Mouse (Mus musculus) left cerebral cortex, adult 11 months (tissue): ENCODE data around the gene Gpx4.

Source experiments
- DNase-seq: peaks from one replicate; pipeline ENCODE4 v3.0.0; 2022; ENCODE audit warnings: low spot score

The Gpx4 gene

DNA sequence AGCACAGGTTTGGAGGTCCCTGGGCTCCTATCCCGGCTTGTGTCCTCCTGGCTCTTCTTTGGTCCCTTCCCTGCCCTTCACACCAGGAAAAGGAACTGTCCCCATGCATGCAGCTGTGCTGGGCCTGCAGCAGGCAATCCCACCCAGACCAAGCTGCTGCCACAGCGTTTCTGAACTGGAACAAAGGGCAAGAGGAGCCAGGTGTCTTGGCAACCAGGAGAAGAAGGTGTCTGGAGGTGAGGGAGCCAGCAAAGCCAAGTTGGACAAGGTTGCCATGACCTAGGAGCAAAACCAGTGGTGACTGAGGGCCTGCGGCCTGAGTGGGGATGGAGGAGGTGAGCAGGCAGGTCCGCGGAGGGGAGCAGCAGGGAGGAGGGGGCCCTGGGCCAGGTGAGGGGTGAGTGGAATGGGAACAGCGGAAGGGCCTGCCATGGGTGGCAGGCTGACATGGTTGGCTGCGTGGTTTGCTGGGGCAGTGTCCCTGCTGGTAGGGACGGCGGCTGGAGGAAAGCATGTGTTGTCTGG is at the start of gene Gpx4:
Gene Gpx4, plus strand, starts transcription at position 126 of the 525 bp plus-strand sequence.
- no peak for DNase-seq

GRCm38 (mm10) chr10:79997819-79998218 is 49.1 kb upstream of the Gpx4 start:
- no peak for DNase-seq

- DNase-seq = no peak
These were observed 45.0 kb upstream of the Gpx4 start for GRCm38 (mm10) chr10:80001945-80002344.

DNA sequence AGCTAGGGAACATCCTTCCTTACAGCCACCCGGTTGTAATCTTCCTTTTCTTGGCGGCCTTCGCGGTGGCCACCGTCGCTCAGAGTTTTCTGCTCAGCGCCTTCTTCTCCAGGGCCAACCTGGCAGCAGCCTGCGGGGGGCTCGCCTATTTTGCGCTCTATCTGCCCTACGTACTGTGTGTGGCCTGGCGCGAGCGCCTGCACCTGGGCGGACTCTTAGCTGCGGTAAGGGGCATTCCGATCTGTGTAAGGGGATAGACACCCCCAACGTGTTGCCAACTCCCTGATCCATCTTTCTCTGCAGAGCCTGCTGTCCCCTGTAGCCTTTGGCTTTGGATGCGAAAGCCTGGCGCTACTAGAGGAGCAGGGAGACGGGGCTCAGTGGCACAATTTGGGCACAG is 44.1 kb upstream of the Gpx4 start:
- no peak for DNase-seq

- no peak for DNase-seq
These were observed 43.4 kb upstream of the Gpx4 start for GRCm38 (mm10) chr10:80003374-80004232.

DNA sequence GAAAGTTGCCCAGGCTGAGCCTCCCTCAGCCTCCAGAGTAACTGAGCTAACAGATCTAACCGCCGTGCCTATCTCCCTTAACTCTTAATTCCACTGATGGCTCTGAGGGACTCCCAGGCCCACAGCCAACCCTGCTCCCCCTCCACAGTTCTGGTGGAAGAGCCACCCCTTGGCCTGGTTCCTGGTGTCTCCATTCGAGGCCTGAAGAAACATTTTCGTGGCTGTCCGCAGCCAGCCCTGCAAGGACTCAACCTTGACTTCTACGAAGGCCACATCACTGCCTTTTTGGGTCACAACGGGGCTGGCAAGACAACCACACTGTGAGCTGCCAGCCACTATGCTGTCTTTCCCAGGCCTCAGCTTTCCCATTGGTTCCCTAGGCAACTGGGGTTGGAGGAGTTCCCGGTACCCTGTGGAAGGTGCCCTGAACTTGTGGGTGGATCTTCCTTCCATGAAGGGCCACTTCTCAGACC is 42.7 kb upstream of the Gpx4 start:
- no peak for DNase-seq

DNA sequence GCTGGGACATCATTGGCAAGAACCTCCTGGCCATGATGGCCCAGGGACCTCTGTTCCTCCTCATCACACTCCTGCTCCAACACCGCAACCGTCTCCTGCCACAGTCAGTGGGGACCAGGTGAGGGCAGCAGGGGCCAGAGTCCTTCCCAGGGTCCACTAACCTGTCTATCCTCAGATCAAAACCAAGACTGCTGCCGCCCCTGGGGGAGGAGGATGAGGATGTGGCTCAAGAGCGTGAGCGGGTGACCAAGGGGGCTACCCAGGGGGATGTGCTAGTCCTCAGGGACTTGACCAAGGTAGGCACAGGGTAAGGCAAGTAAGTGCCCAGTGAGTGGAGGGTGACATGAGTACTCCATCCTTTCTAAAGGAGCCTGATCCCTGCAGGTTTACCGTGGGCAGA is 35.2 kb upstream of the Gpx4 start:
- no peak for DNase-seq

DNA sequence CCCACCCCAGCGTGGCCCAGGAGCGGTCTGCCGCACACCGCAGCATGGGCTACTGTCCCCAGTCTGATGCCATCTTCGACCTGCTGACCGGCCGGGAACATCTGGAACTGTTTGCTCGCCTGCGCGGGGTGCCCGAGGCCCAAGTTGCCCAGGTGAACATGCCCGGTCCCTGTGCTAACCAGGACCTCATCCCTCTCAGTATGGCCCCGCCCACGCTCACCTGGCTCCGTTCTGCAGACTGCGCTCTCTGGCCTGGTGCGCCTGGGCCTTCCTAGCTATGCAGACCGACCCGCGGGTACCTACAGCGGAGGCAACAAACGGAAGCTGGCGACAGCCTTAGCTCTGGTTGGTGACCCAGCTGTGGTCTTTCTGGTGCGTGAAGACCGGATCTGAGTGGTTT is 33.4 kb upstream of the Gpx4 start:
- DNase-seq = no peak

- no peak for DNase-seq
These were observed 32.3 kb upstream of the Gpx4 start for GRCm38 (mm10) chr10:80014484-80015290.

GRCm38 (mm10) chr10:80015583-80015982 is 31.4 kb upstream of the Gpx4 start:
- DNase-seq = no peak

- no peak for DNase-seq
These were observed 30.5 kb upstream of the Gpx4 start, which contains the start of gene Arhgap45 for GRCm38 (mm10) chr10:80016511-80016910. Gene Arhgap45, plus strand, starts transcription at chr10:80016653.

DNA sequence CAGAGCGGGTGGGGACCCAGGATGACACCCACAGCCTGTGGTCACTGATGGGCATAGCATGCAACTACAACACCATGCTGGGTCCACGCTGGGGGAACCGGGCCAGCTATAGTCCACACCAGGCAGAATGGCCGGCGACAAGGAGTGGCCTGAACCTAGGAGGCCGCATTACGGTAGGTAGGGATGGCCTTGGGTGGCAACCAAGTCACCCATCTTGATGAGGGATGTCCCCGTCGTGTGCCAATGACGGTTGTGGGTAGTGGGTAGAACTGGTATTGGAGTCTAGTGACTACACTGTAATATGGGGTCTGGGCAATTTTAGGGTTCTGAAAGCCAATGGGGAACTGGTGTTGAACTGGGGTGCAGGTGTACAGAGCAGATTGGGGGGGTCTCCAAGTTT is 30.0 kb upstream of the Gpx4 start:
- DNase-seq = no peak

GRCm38 (mm10) chr10:80017361-80017760 is 29.6 kb upstream of the Gpx4 start:
- DNase-seq = no peak

DNA sequence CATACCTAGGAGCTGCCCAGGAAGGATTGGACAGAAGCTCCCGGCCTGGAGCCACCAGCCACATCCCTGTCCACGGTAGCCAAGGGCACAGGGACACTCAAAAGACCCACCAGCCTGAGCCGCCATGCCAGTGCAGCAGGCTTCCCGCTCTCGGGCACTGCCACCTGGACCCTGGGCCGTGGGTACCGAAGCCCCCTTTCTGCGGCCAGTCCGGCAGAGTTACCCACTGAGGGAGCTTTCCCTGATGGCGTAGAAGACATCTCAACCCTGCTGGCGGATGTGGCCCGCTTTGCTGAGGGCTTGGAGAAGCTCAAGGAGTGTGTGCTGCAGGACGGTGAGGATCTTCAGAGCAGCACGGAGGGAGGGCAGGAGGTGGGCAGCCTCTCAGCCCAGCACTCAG is 29.2 kb upstream of the Gpx4 start:
- DNase-seq = no peak

DNA sequence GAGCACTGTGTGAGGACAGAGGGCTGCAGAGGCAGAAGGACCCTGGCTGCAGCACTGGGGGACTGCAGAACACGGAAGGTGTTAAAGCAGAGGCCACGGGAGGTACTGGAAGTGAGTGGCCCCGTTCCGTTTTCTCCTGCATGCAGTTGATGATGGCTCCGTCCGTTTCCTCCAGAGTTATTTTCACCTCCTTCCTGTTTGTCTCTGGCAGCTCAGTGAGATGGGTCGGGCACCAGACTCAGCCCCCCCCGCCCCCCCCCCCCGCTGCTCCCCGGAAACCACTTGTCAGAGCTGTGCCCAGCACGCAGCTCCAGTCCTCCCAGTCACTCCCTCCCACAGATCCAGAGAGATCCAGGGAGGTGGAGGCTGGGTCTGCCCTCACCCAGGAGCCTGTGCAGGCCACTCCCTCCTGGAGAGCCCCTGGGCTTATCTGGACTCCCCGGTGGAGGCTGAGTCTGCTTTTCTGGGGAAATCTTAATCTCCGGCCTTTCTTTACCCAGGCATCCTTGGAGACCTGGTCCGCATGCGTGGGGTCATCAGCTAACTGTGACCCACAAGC is 28.1 kb upstream of the Gpx4 start:
- no peak for DNase-seq

- DNase-seq = no peak
These were observed 27.4 kb upstream of the Gpx4 start for GRCm38 (mm10) chr10:80019471-80020131.

DNA sequence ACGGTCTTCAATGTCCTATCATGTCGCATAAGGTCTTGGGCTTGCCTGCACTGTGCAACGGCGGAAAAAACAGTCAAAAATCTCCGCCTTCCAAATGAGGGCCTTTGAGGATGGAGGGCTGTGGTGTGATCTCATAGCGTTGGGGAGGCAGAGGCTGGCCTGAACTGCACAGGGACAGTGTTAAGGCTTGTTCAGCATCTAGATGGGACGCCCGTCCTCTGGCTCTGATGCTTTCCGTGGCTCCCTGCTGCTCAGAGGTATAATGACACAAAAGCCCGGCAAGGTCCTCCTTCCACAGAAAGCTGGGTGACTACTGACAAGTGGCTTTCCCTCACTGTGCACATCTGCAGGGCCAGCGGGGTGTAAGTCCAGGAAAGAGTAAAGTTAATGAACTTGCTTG is 26.8 kb upstream of the Gpx4 start:
- no peak for DNase-seq

- DNase-seq = no peak
These were observed 26.2 kb upstream of the Gpx4 start for GRCm38 (mm10) chr10:80020603-80021319.

- no peak for DNase-seq
These were observed 25.7 kb upstream of the Gpx4 start for GRCm38 (mm10) chr10:80021320-80021641.

DNA sequence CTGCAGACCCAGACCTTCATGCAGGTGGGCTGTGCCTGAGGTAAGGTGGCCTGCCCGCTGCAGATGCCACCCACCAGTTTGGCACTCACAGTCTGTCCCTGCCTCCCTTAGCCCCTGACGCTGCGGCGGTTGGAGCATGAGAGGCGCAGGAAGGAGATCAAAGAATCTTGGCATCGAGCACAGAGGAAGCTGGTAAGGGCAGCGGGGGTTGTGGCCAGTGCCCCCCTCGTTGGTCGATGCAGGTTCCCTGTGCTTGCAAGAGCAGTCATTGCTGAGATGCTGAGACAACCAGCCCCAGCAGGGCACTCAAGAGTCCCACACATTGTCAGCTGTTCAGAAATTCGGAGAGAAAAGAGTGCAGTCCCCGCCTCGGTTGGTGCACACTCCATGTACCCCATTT is 24.8 kb upstream of the Gpx4 start:
- no peak for DNase-seq

GRCm38 (mm10) chr10:80022806-80023205 is 24.2 kb upstream of the Gpx4 start:
- DNase-seq = no peak
